Mouse (Mus musculus): ENCODE measurements around the gene Pid1. TPM values are rescaled to one million over a fixed set of nuclear protein-coding genes. Genes with fewer than 3 reads are reported as not detected.

Pid1 gene
- polyA plus RNA-seq, 1 experiment from 2014 or later: 26.0 TPM

DNA sequence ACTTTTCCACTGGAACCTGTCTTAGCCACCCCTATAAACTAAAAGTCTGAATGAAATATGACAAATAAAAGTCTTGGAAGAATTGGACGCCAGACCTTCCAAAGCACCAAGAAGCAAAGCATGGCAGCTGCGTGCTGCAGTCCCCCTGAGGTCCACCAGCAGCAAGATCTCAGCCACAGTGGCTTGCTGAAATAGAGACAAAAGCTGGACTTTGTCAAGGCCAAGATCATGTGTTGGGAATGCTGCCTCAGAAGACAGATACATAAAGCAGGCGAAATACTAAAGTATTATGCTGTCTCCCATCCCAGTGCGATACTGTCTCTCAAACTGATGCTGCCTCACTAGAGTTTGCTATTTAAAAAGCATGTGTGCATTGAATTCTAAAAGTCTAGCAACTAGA is 35.1 kb upstream of the Pid1 start:
- DNase-seq (ENCODE audit: low spot score) (no peak), ATAC-seq (replicated peaks; ENCODE audit: insufficient number of reproducible peaks, low FRiP score, low TSS enrichment, low read depth) (no peak)
- no peak overlapping the region for H3K9ac ChIP-seq (replicated peaks; ENCODE audit: low read length)
- no peaks in the 10 kb centered on the region for H3K36me3 ChIP-seq (replicated peaks; ENCODE audit: control insufficient read depth, insufficient read depth, low read depth, low read length)
- H3K27me3 ChIP-seq (ENCODE audit: control insufficient read depth, insufficient read depth, low read length): no peaks in the 10 kb centered on the region
- H3K4me3 ChIP-seq (ENCODE audit: low read depth, low read length): no peak overlapping the region
- H3K9me3 ChIP-seq (replicated peaks; ENCODE audit: control insufficient read depth, low read length): no peaks in the 10 kb centered on the region
- H3K4me1 ChIP-seq (ENCODE audit: control insufficient read depth, insufficient read depth, low read length): no peaks in the 10 kb centered on the region
- no peak overlapping the region for H3K27ac ChIP-seq (replicated peaks; ENCODE audit: low read depth, low read length)
- 94% methylated on average over 4 of the region's 4 CpGs for WGBS
- no peak overlapping the region for H3K4me2 ChIP-seq (ENCODE audit: low read depth, low read length)

DNA sequence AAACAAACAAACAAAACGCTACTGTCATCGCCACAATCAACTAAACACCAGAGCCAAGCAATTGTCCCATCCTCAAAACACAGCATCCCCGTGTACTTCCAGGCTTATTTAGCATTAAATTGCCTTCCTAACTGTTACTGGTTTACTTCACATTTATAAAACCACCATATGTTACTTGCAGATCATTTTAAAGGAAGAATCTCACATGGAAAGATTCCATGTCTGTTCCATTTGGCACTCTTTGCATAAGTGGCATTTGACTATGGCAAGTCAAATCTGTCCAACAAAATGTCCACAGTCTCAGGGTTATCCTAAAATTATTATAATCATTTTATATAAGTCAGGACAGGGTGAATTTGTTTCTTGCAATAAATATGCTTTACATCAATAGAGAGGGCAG is 32.8 kb upstream of the Pid1 start:
- no peaks in the 10 kb centered on the region for H3K27me3 ChIP-seq (ENCODE audit: control insufficient read depth, insufficient read depth, low read length)
- H3K9me3 ChIP-seq (replicated peaks; ENCODE audit: control insufficient read depth, low read length): no peaks in the 10 kb centered on the region
- no peaks in the 10 kb centered on the region for H3K4me1 ChIP-seq (ENCODE audit: control insufficient read depth, insufficient read depth, low read length)
- no peak overlapping the region for H3K27ac ChIP-seq (replicated peaks; ENCODE audit: low read depth, low read length)
- no peaks in the 10 kb centered on the region for H3K36me3 ChIP-seq (replicated peaks; ENCODE audit: control insufficient read depth, insufficient read depth, low read depth, low read length)
- H3K4me2 ChIP-seq (ENCODE audit: low read depth, low read length): no peak overlapping the region
- 85% methylated on average over 3 of the region's 3 CpGs for WGBS
- DNase-seq (ENCODE audit: low spot score) (no peak), ATAC-seq (replicated peaks; ENCODE audit: insufficient number of reproducible peaks, low FRiP score, low TSS enrichment, low read depth) (no peak)
- no peak overlapping the region for H3K9ac ChIP-seq (replicated peaks; ENCODE audit: low read length)
- H3K4me3 ChIP-seq (ENCODE audit: low read depth, low read length): no peak overlapping the region

DNA sequence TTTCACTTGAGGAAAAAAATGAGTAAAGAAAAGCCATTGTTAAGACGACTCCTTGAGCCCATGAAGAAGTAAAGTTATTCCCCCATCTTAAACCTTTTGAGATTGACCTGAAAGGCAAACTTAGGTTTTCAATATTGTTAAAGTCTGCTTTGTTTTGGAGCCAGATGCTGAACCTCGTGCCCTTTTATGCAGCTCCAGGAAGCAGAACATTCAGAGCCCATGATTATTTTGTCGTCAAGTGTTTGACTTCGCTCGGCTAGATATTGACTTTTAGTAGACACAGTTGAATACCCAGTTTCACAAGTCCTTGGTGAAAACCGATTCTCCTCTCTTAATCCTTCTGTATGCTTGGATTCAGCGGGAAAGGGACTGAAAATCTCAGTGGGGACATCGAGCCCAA is 31.9 kb upstream of the Pid1 start:
- H3K4me3 ChIP-seq (ENCODE audit: low read depth, low read length): no peak overlapping the region
- no peaks in the 10 kb centered on the region for H3K4me1 ChIP-seq (ENCODE audit: control insufficient read depth, insufficient read depth, low read length)
- ATAC-seq (replicated peaks; ENCODE audit: insufficient number of reproducible peaks, low FRiP score, low TSS enrichment, low read depth) (no peak), DNase-seq (ENCODE audit: low spot score) (no peak)
- no peak overlapping the region for H3K9ac ChIP-seq (replicated peaks; ENCODE audit: low read length)
- H3K9me3 ChIP-seq (replicated peaks; ENCODE audit: control insufficient read depth, low read length): no peaks in the 10 kb centered on the region
- H3K27me3 ChIP-seq (ENCODE audit: control insufficient read depth, insufficient read depth, low read length): no peaks in the 10 kb centered on the region
- no peak overlapping the region for H3K4me2 ChIP-seq (ENCODE audit: low read depth, low read length)
- no peaks in the 10 kb centered on the region for H3K36me3 ChIP-seq (replicated peaks; ENCODE audit: control insufficient read depth, insufficient read depth, low read depth, low read length)
- no peak overlapping the region for H3K27ac ChIP-seq (replicated peaks; ENCODE audit: low read depth, low read length)
- WGBS: 82% methylated on average over 8 of the region's 8 CpGs

DNA sequence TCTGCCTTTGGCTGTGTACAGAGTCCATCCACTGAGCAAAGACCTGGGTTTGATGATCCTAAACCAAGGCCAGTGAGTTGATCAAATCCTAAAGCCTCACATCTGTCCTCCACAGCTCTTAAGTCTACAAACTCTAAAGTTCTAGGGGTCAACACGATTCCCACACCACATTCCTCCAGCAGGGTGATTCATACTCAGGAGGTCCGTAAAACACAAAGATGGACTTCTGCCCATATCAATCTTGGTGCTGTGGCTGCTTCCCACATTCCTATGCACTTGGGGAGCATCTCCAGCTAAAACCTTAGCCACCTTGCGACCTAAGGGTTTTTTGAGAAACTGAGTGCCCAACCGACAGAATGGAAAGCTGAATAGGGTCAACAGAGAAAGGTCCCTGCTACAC is 27.0 kb upstream of the Pid1 start:
- Histone ChIP-seq H3K27me3 (ENCODE audit: control insufficient read depth, insufficient read depth, low read length) (no peaks in the 10 kb centered on the region), H3K36me3 (replicated peaks; ENCODE audit: control insufficient read depth, insufficient read depth, low read depth, low read length) (no peaks in the 10 kb centered on the region), H3K4me1 (ENCODE audit: control insufficient read depth, insufficient read depth, low read length) (no peaks in the 10 kb centered on the region), H3K9ac (replicated peaks; ENCODE audit: low read length) (no peak overlapping the region), H3K27ac (replicated peaks; ENCODE audit: low read depth, low read length) (no peak overlapping the region), H3K9me3 (replicated peaks; ENCODE audit: control insufficient read depth, low read length) (no peaks in the 10 kb centered on the region), H3K4me3 (ENCODE audit: low read depth, low read length) (no peak overlapping the region), H3K4me2 (ENCODE audit: low read depth, low read length) (no peak overlapping the region)
- WGBS: 86% methylated on average over 4 of the region's 4 CpGs
- ATAC-seq (replicated peaks; ENCODE audit: insufficient number of reproducible peaks, low FRiP score, low TSS enrichment, low read depth): no peak
- DNase-seq (ENCODE audit: low spot score): no peak

DNA sequence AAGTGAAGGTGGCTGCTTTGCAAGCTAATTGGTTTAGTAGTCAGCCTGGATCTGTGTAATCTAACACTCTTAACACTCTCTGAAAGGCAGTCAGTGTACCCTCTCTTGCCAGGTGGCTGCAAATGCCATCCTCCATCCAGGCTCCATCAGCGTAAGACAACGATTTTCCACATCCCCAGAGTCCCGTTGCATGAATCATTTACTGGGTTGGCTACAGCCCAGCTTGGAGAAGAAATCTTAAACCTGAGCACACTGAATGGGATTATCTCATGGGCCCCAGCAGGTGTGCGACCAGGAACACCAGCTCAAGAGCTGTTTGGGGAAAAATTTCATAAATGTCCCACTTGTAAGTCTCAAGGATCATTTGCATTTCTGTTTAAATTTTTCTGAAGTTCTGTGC is 23.6 kb upstream of the Pid1 start:
- H3K36me3 ChIP-seq (replicated peaks; ENCODE audit: control insufficient read depth, insufficient read depth, low read depth, low read length): no peaks in the 10 kb centered on the region
- H3K9me3 ChIP-seq (replicated peaks; ENCODE audit: control insufficient read depth, low read length): no peaks in the 10 kb centered on the region
- DNase-seq (ENCODE audit: low spot score) (no peak), ATAC-seq (replicated peaks; ENCODE audit: insufficient number of reproducible peaks, low FRiP score, low TSS enrichment, low read depth) (no peak)
- no peak overlapping the region for H3K4me3 ChIP-seq (ENCODE audit: low read depth, low read length)
- 64% methylated on average over 4 of the region's 4 CpGs for WGBS
- no peak overlapping the region for H3K9ac ChIP-seq (replicated peaks; ENCODE audit: low read length)
- no peak overlapping the region for H3K4me2 ChIP-seq (ENCODE audit: low read depth, low read length)
- H3K27ac ChIP-seq (replicated peaks; ENCODE audit: low read depth, low read length): no peak overlapping the region
- no peaks in the 10 kb centered on the region for H3K4me1 ChIP-seq (ENCODE audit: control insufficient read depth, insufficient read depth, low read length)
- H3K27me3 ChIP-seq (ENCODE audit: control insufficient read depth, insufficient read depth, low read length): no peaks in the 10 kb centered on the region

DNA sequence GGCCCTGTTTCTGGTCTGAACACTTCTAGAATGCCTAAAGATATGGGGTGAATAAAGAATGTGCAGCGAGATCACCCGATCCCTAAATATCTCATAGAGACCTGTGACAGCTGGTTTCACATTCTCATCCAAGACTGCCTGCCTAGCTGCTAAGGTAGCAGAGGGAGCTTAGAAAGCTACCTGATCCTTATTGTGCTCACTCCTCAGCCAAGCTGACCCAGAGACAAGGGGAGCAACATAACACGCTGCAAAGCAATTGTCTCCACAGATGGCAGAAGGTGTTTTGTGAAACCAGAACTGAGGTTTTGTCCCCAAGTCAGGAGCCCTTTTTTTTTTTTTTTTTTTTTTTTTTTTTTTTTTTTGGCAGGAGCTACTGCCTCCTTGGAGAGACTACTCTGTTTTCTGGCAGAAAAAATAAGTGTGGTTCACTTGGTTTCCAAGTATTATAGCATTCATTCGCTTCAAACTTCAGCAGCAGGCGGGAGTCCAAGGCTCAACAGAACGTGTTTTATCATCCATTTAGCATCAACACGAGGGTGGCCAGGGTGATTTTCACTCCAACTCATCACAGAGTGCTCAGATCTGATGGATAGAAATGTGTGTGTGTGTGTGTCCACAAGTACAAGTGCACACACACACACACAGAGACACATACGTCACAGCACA is 22.6 kb upstream of the Pid1 start:
- ATAC-seq (replicated peaks; ENCODE audit: insufficient number of reproducible peaks, low FRiP score, low TSS enrichment, low read depth) (no peak), DNase-seq (ENCODE audit: low spot score) (no peak)
- H3K9ac ChIP-seq (replicated peaks; ENCODE audit: low read length): no peak overlapping the region
- no peaks in the 10 kb centered on the region for H3K4me1 ChIP-seq (ENCODE audit: control insufficient read depth, insufficient read depth, low read length)
- WGBS: 84% methylated on average over 8 of the region's 8 CpGs
- no peak overlapping the region for H3K27ac ChIP-seq (replicated peaks; ENCODE audit: low read depth, low read length)
- no peak overlapping the region for H3K4me3 ChIP-seq (ENCODE audit: low read depth, low read length)
- H3K4me2 ChIP-seq (ENCODE audit: low read depth, low read length): no peak overlapping the region
- no peaks in the 10 kb centered on the region for H3K9me3 ChIP-seq (replicated peaks; ENCODE audit: control insufficient read depth, low read length)
- H3K36me3 ChIP-seq (replicated peaks; ENCODE audit: control insufficient read depth, insufficient read depth, low read depth, low read length): no peaks in the 10 kb centered on the region
- H3K27me3 ChIP-seq (ENCODE audit: control insufficient read depth, insufficient read depth, low read length): no peaks in the 10 kb centered on the region

DNA sequence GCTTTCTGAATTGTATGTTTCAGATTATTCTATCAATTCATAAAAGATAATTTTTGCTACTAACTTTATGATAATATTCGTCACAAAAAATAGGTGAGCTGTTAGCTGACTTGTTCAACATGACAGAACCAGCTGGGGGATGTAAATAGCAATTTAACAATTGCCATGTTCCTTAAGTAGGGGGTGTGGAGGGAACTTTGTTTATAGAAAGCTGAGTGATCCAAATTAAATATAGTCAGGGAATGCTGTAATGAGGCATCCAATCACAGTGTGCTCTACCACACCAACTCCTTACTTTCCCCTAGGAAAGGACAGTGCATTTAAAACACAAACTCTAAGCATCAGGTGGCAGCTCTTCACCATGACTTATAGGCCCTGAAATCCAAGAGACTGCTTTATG is 18.7 kb upstream of the Pid1 start:
- Histone ChIP-seq H3K4me2 (ENCODE audit: low read depth, low read length) (no peak overlapping the region), H3K9ac (replicated peaks; ENCODE audit: low read length) (no peak overlapping the region), H3K4me3 (ENCODE audit: low read depth, low read length) (no peak overlapping the region), H3K27me3 (ENCODE audit: control insufficient read depth, insufficient read depth, low read length) (no peaks in the 10 kb centered on the region), H3K4me1 (ENCODE audit: control insufficient read depth, insufficient read depth, low read length) (no peaks in the 10 kb centered on the region), H3K36me3 (replicated peaks; ENCODE audit: control insufficient read depth, insufficient read depth, low read depth, low read length) (no peaks in the 10 kb centered on the region), H3K27ac (replicated peaks; ENCODE audit: low read depth, low read length) (no peak overlapping the region), H3K9me3 (replicated peaks; ENCODE audit: control insufficient read depth, low read length) (no peaks in the 10 kb centered on the region)
- WGBS: 71% methylated on average over 1 of the region's 1 CpGs
- no peak for ATAC-seq (replicated peaks; ENCODE audit: insufficient number of reproducible peaks, low FRiP score, low TSS enrichment, low read depth)
- no peak for DNase-seq (ENCODE audit: low spot score)

DNA sequence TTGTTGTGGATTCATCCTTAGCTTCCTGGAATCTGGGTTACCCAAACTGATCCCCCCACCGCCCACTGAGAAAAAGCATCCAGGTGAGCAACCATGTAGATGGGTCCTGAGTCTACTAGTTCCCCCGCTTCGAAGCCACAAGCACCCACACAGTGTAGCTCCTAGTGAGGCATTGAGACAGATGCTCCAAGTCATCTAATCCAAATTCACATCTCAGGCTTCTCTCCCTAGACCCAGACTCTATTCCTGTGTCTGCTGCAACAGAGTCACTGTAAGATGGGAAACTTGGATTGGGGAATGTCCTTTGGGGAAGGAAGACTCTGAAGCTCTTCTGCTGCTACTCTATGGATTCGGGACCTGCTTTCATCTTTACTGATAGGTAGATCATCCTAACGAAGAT is 18.1 kb upstream of the Pid1 start:
- DNase-seq (ENCODE audit: low spot score) (no peak), ATAC-seq (replicated peaks; ENCODE audit: insufficient number of reproducible peaks, low FRiP score, low TSS enrichment, low read depth) (no peak)
- Histone ChIP-seq H3K9ac (replicated peaks; ENCODE audit: low read length) (no peak overlapping the region), H3K4me1 (ENCODE audit: control insufficient read depth, insufficient read depth, low read length) (no peaks in the 10 kb centered on the region), H3K4me3 (ENCODE audit: low read depth, low read length) (no peak overlapping the region), H3K27me3 (ENCODE audit: control insufficient read depth, insufficient read depth, low read length) (no peaks in the 10 kb centered on the region), H3K27ac (replicated peaks; ENCODE audit: low read depth, low read length) (no peak overlapping the region), H3K36me3 (replicated peaks; ENCODE audit: control insufficient read depth, insufficient read depth, low read depth, low read length) (no peaks in the 10 kb centered on the region), H3K4me2 (ENCODE audit: low read depth, low read length) (no peak overlapping the region), H3K9me3 (replicated peaks; ENCODE audit: control insufficient read depth, low read length) (no peaks in the 10 kb centered on the region)
- 87% methylated on average over 5 of the region's 5 CpGs for WGBS

Data from embryonic facial prominence, embryonic 11.5 days (tissue).